Mouse (Mus musculus) hindbrain, postnatal 0 days (tissue): ENCODE results near the gene Rarg. TPM values are rescaled to one million over a fixed set of nuclear protein-coding genes. Genes with fewer than 3 reads are reported as not detected.

Source experiments
- ATAC-seq: fragments of 200-750 bp; cut with Nextera tagmentation; 2 replicates; pipeline ENCODE4 v1.8.0; 2017; ENCODE audit warnings: mild to moderate bottlenecking, moderate TSS enrichment, moderate library complexity
- DNase-seq: peaks from one replicate; pipeline ENCODE4 v3.0.0-alpha.2; 2015; ENCODE audit warnings: low spot score
- H3K27ac ChIP-seq: fragments of 300-500 bp; sonication (generic); 2 replicates; pipeline ENCODE4 v1.5.1; 2014; ENCODE audit warnings: mild to moderate bottlenecking
- H3K27me3 ChIP-seq: fragments of 300-500 bp; sonication (generic); 2 replicates; pipeline ENCODE4 v1.6.1; 2014; ENCODE audit warnings: low read length, mixed read lengths; ENCODE audit not compliant: insufficient read depth
- H3K36me3 ChIP-seq: fragments of 300-500 bp; sonication (generic); 2 replicates; pipeline ENCODE4 v1.6.1; 2014; ENCODE audit warnings: low read length, mixed read lengths; ENCODE audit not compliant: insufficient read depth
- H3K4me1 ChIP-seq: fragments of 300-500 bp; sonication (generic); 2 replicates; pipeline ENCODE4 v1.6.1; 2014; ENCODE audit warnings: antibody characterized with exemption, low read length, mixed read lengths; ENCODE audit not compliant: insufficient read depth
- H3K4me2 ChIP-seq: fragments of 300-500 bp; sonication (generic); 2 replicates; pipeline ENCODE4 v1.6.1; 2014; ENCODE audit warnings: low read depth, mild to moderate bottlenecking, low read length, moderate library complexity, mixed read lengths
- H3K4me3 ChIP-seq: fragments of 300-500 bp; sonication (generic); 2 replicates; pipeline ENCODE4 v1.5.1; 2014; ENCODE audit warnings: low read length
- H3K9ac ChIP-seq: fragments of 300-500 bp; sonication (generic); replicated peaks from 2 replicates; pipeline ENCODE4 v1.6.1; 2014; ENCODE audit warnings: mild to moderate bottlenecking, low read length, moderate library complexity, mixed read lengths
- H3K9me3 ChIP-seq: fragments of 300-500 bp; sonication (generic); 2 replicates; pipeline ENCODE4 v1.6.1; 2016; ENCODE audit warnings: low read length, mixed read lengths
- CTCF ChIP-seq: IDR thresholded peaks from 2 replicates; pipeline ENCODE4 v1.5.1; 2016; ENCODE audit warnings: antibody characterized with exemption, control low read depth, low read depth
- WGBS: fragments of 180-500 bp; shearing (Covaris S2); extraction: QIAGEN DNeasy Blood & Tissue Kit; methylation state at CpG from one replicate; pipeline ENCODE4 v1.1.7; 2014; 5-methylcytosine and 5-hydroxymethylcytosine counted together
- polyA plus RNA-seq: library from polyadenylated mRNA; unstranded; fragments of >200 nt; fragmentation: Nextera tagmentation; extraction: Ambion mirVana; gene quantifications from 2 replicates; pipeline ENCODE4 v1.2.1, GENCODE M21; 2015
- total RNA-seq: library from RNA; depleted of rRNA; stranded (reverse); fragments of >200 nt; gene quantifications from 2 replicates; pipeline ENCODE4 v1.2.3, GENCODE M21; 2014

Rarg gene
- total and polyA plus RNA-seq, 2 experiments from 2014 or later, result 4.4 to 8.8 TPM

DNA sequence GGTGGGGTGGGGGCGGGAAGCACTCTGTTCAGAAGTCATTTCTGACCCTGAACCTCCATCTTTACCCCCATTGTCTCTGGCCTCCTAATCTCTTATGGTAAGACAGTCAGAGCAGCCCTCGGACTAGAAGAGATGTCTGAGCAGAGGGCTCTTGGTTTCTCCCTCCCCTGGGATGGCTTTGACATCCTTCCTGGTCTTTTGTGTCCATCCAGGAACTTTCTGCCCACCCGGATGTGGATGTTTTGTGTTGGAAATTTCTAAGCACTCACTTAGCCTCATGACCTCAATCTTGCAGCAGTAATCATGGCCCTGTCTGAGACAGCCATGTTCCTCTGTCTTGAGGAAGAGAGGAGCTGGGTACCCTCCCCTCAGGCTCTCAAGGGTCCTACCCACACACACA is 14.1 kb upstream of the Rarg start:
- peaks cover 7% of the 10 kb centered on the region; the same call in 1 of the 2 replicates for H3K27me3 ChIP-seq
- no peaks in the 10 kb centered on the region for H3K4me1 ChIP-seq
- no peak for TF ChIP-seq CTCF
- no peak overlapping the region for H3K27ac ChIP-seq
- no peaks in the 10 kb centered on the region for H3K9me3 ChIP-seq
- no peak for ATAC-seq
- DNase-seq, result no peak
- no peak overlapping the region for H3K4me2 ChIP-seq
- no peak overlapping the region for H3K4me3 ChIP-seq
- no peak overlapping the region for H3K9ac ChIP-seq
- no peaks in the 10 kb centered on the region for H3K36me3 ChIP-seq
- WGBS, result 20% methylated on average over 3 of the region's 3 CpGs

DNA sequence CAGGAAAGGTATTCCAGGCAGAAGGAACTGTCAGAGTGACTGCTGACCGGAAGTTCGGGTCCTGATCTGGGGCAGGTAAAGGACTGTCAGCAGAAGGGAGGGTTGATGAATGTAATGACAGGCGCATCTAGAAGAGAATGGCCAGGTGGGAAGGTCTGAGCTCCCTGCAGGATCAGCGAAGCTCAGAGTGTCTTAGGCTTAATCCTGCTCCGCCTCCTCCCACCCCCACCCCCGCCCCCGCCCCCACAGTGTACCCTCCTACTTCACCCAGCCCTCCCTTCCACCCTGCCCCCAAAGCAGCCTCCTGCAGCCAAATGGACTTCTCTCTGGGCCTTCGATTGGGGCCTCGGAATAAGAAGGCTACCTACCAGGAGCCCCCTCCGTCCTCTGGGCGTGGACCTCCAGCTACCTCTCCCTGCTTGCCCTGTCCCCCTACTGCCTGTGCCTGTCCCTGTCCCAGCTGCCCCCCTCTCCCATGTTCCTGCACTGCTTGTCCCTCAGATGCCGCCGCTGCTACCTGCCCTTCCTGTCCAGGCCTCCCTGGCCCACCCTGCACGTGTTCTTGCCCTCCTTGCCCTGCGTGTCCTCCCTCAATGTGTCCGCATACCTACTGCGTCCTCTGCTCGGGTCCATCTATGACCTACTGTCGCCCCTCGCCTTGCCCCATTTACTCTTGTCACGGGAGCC is 13.1 kb upstream of the Rarg start, which contains the start of gene Gm9918:
Gene Gm9918, plus strand, starts transcription at position 290 of the 687 bp plus-strand sequence.
- TF ChIP-seq CTCF, result no peak
- H3K4me3 ChIP-seq, result no peak within 1 kb of the TSS
- no peak for ATAC-seq
- H3K4me1 ChIP-seq, result no peaks in the 10 kb centered on the region
- H3K27ac ChIP-seq, result no peak within 1 kb of the TSS
- 0 out of 2 replicates have a peak within 1 kb of the TSS, but pooled peaks have one; percentile 17 for H3K4me2 ChIP-seq
- H3K36me3 ChIP-seq, result no peaks in the 10 kb centered on the region
- H3K9ac ChIP-seq, result no peak within 1 kb of the TSS
- no peaks in the 10 kb centered on the region for H3K9me3 ChIP-seq
- no peak for DNase-seq
- peaks cover 7% of the 10 kb centered on the region; the same call in 1 of the 2 replicates for H3K27me3 ChIP-seq
- 10% methylated on average over 18 of the region's 21 CpGs for WGBS

DNA sequence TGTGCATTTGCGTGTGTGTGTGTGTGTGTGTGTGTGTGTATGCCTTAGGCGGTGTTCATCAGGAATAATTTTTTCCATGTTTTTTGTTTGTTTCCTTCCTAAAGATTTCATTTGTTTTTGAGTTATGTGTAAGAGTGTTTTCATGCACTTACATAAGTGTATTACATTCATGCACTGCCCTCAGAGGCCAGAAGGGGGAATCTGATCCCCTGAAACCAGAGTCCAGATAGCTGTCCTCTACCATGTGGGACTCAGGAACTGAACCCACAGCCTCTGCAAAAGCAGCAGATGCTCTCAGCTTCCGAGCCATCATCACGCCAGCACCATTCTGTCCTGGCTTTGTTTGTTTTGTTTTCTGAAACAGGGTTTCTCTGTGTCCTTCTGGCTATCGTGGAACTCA is 8.2 kb upstream of the Rarg start:
- Histone ChIP-seq H3K27me3 (peaks cover 7% of the 10 kb centered on the region; the same call in 1 of the 2 replicates), H3K4me3 (no peak overlapping the region), H3K9me3 (no peaks in the 10 kb centered on the region), H3K27ac (no peak overlapping the region), H3K36me3 (no peaks in the 10 kb centered on the region), H3K9ac (no peak overlapping the region), H3K4me1 (no peaks in the 10 kb centered on the region), H3K4me2 (no peak overlapping the region)
- no peak for ATAC-seq
- no peak for DNase-seq
- WGBS, result 90% methylated on average over 5 of the region's 5 CpGs
- TF ChIP-seq CTCF, result 0 out of 2 replicates have a peak, but pooled peaks have one; percentile 7

DNA sequence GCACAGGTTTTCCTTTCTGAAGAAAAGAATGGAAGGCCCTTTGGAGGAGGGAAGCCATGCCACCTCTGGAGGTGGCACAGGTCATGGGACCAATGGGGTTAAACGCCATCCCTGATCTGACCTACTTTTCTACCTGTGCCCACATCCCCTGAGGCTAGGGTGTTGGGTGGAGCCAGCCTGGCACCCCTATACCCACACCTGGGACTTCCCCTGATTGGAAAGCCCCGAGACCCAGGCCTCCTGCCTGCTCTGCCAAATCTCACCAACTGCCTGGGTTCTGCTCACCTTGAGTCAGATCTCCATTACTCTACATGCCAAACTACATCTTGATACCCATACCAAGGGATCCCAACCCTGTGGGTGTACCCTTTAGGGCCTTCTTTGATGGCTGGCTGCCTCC is 5.7 kb upstream of the Rarg start:
- peaks cover 4% of the 10 kb centered on the region; the same call in 1 of the 2 replicates for H3K4me1 ChIP-seq
- H3K27me3 ChIP-seq, result no peaks in the 10 kb centered on the region; the same call in 1 of the 2 replicates
- WGBS, result 84% methylated on average over 2 of the region's 2 CpGs
- H3K4me2 ChIP-seq, result no peak overlapping the region
- no peak overlapping the region for H3K9ac ChIP-seq
- no peak overlapping the region for H3K4me3 ChIP-seq
- DNase-seq, result no peak
- no peak for ATAC-seq
- TF ChIP-seq CTCF, result no peak
- no peaks in the 10 kb centered on the region for H3K36me3 ChIP-seq
- no peak overlapping the region for H3K27ac ChIP-seq
- H3K9me3 ChIP-seq, result no peaks in the 10 kb centered on the region

DNA sequence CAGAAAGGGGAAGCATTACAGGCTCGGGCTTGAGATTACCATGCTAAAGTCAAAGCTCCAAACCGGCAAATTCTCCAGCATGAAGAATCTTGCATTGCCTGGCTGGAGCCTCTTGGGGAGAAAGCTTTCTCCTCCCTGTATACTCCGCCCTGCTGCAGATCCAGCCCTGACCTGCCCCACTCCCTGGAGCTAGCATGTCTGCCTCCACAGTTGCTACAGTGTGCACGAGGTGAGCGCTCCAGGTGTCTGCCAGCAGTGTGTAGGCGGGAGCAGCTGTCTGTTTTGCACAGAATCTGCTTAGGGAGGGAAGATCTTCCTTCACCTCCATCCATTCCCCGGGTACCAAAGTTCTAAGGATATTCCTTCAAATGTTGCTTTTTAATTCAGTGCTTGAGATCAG is 5.3 kb upstream of the Rarg start:
- no peak for DNase-seq
- peaks cover 4% of the 10 kb centered on the region; the same call in 1 of the 2 replicates for H3K4me1 ChIP-seq
- no peak overlapping the region for H3K27ac ChIP-seq
- 47% methylated on average over 7 of the region's 7 CpGs for WGBS
- H3K4me3 ChIP-seq, result no peak overlapping the region
- no peak for ATAC-seq
- no peaks in the 10 kb centered on the region for H3K9me3 ChIP-seq
- H3K4me2 ChIP-seq, result no peak overlapping the region
- H3K9ac ChIP-seq, result no peak overlapping the region
- no peaks in the 10 kb centered on the region; the same call in 1 of the 2 replicates for H3K27me3 ChIP-seq
- H3K36me3 ChIP-seq, result no peaks in the 10 kb centered on the region
- TF ChIP-seq CTCF, result no peak

DNA sequence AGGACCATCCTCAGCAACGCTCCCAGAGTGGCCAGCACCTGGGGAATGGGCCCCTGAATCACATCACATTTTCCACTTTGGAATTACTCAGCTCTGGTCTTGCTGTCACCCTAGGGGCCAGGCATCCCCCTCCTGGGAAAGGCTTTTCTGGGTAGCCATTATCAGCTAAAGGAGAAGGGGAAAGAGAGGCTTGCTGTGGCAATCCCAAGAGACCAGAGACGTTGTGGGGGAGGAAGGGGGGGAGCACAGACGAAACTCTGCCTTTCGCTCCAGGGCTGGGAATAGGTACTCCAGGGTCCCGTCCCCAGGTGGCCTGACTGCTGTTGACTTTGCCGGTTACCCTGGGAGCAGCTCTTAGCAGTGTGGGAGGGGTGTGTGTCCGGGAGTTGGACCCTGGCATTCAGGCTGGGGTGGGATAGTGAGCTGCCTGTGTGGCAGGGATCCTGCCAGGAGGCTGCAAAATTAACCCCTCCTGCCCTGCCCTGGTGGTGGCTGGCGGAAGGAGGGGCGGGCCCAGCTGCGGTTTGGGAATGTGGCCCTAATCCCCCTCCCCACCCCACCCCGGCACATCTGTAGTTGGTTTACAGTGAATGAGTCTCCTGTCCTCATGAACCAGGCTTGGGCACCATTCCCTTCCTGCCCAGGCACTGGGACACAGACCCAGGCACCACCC is 1.4 kb upstream of the Rarg start:
- no peak for ATAC-seq
- Histone ChIP-seq H3K27ac (no peak overlapping the region), H3K9ac (no peak overlapping the region), H3K4me1 (peaks cover 4% of the 10 kb centered on the region; the same call in 1 of the 2 replicates), H3K9me3 (no peaks in the 10 kb centered on the region), H3K27me3 (peaks cover 5% of the 10 kb centered on the region; the same call in 1 of the 2 replicates), H3K36me3 (no peaks in the 10 kb centered on the region), H3K4me2 (no peak overlapping the region), H3K4me3 (no peak overlapping the region)
- DNase-seq, result no peak
- no peak for TF ChIP-seq CTCF
- 18% methylated on average over 11 of the region's 11 CpGs for WGBS
